Mouse (Mus musculus) kidney, embryonic 14.5 days (tissue): ENCODE measurements around the gene Tac2. TPM values are rescaled to one million over a fixed set of nuclear protein-coding genes. Genes with fewer than 3 reads are reported as not detected.

Source experiments
- ATAC-seq: fragments of 200-750 bp; cut with Nextera tagmentation; 2 replicates; pipeline ENCODE4 v1.8.0; 2017; ENCODE audit warnings: moderate number of reproducible peaks, mild to moderate bottlenecking, moderate TSS enrichment, moderate library complexity; ENCODE audit not compliant: low FRiP score, low TSS enrichment
- H3K27ac ChIP-seq: fragments of 300-500 bp; sonication (generic); 2 replicates; pipeline ENCODE4 v1.5.1; 2014; ENCODE audit warnings: low read depth, mild to moderate bottlenecking, low read length, moderate library complexity, mixed read lengths
- H3K27me3 ChIP-seq: fragments of 300-500 bp; sonication (generic); 2 replicates; pipeline ENCODE4 v1.6.1; 2014; ENCODE audit warnings: mild to moderate bottlenecking, low read length; ENCODE audit not compliant: control insufficient read depth, insufficient read depth
- H3K36me3 ChIP-seq: fragments of 300-500 bp; sonication (generic); 2 replicates; pipeline ENCODE4 v1.6.1; 2014; ENCODE audit warnings: low read length, mixed read lengths; ENCODE audit not compliant: control insufficient read depth, insufficient read depth
- H3K4me1 ChIP-seq: fragments of 300-500 bp; sonication (generic); 2 replicates; pipeline ENCODE4 v1.6.1; 2014; ENCODE audit warnings: low read length, mixed read lengths; ENCODE audit not compliant: control insufficient read depth, insufficient read depth
- H3K4me2 ChIP-seq: fragments of 300-500 bp; sonication (generic); replicated peaks from 2 replicates; pipeline ENCODE4 v1.6.1; 2014; ENCODE audit warnings: low read depth, mild to moderate bottlenecking, low read length
- H3K4me3 ChIP-seq: fragments of 300-500 bp; sonication (generic); 2 replicates; pipeline ENCODE4 v1.5.1; 2014; ENCODE audit warnings: mild to moderate bottlenecking, low read length
- H3K9ac ChIP-seq: fragments of 300-500 bp; sonication (generic); 2 replicates; pipeline ENCODE4 v1.6.1; 2014; ENCODE audit warnings: low read depth, mild to moderate bottlenecking, low read length, moderate library complexity
- H3K9me3 ChIP-seq: fragments of 300-500 bp; sonication (generic); 2 replicates; pipeline ENCODE4 v1.6.1; 2016; ENCODE audit warnings: low read length; ENCODE audit not compliant: control insufficient read depth
- WGBS: fragments of 180-500 bp; shearing (Covaris S2); extraction: QIAGEN DNeasy Blood & Tissue Kit; methylation state at CpG from one replicate; pipeline ENCODE4 v1.1.7; 2014; 5-methylcytosine and 5-hydroxymethylcytosine counted together
- polyA plus RNA-seq: library from polyadenylated mRNA; unstranded; fragments of >200 nt; fragmentation: Nextera tagmentation; extraction: Ambion mirVana; gene quantifications from 2 replicates; pipeline ENCODE4 v1.2.1, GENCODE M21; 2014

Tac2 gene
- polyA plus RNA-seq, 1 experiment from 2014 or later, result 1.6 TPM

GRCm38 (mm10) chr10:127747254-127747653 lies 23.0 kb downstream of the Tac2 start:
- Histone ChIP-seq H3K36me3 (peaks cover 62% of the 10 kb centered on the region), H3K27ac (no peak overlapping the region), H3K9ac (0 out of 2 replicates have a peak overlapping the region, but pooled peaks have one; percentile 12), H3K27me3 (no peaks in the 10 kb centered on the region), H3K4me3 (no peak overlapping the region), H3K4me1 (peaks cover 30% of the 10 kb centered on the region), H3K9me3 (no peaks in the 10 kb centered on the region), H3K4me2 (no peak overlapping the region)
- 91% methylated on average over 8 of the region's 8 CpGs for WGBS
- no peak for ATAC-seq

- Histone ChIP-seq H3K4me2 (peak overlapping the region; percentile 34), H3K9ac (0 out of 2 replicates have a peak overlapping the region, but pooled peaks have one; percentile 28), H3K4me3 (peak overlapping the region; percentile 24; the same call in 1 of the 2 replicates), H3K9me3 (no peaks in the 10 kb centered on the region), H3K27me3 (no peaks in the 10 kb centered on the region), H3K27ac (peak overlapping the region; percentile 67), H3K4me1 (peaks cover 30% of the 10 kb centered on the region), H3K36me3 (peaks cover 45% of the 10 kb centered on the region)
- ATAC-seq, result peak; percentile 57
- 2% methylated on average over 7 of the region's 8 CpGs for WGBS
Measured at GRCm38 (mm10) chr10:127748847-127749612, 24.8 kb downstream of the Tac2 start.

GRCm38 (mm10) chr10:127750136-127750777 lies 26.0 kb downstream of the Tac2 start:
- H3K36me3 ChIP-seq, result peaks cover 32% of the 10 kb centered on the region
- H3K27me3 ChIP-seq, result no peaks in the 10 kb centered on the region
- H3K4me3 ChIP-seq, result peak overlapping the region; percentile 24
- H3K4me1 ChIP-seq, result peaks cover 30% of the 10 kb centered on the region
- no peak for ATAC-seq
- WGBS, result 58% methylated on average over 24 of the region's 24 CpGs
- H3K9me3 ChIP-seq, result no peaks in the 10 kb centered on the region
- H3K27ac ChIP-seq, result peak overlapping the region; percentile 67; the same call in 1 of the 2 replicates
- peak overlapping the region; percentile 34 for H3K4me2 ChIP-seq
- peak overlapping the region; percentile 18; the same call in 1 of the 2 replicates for H3K9ac ChIP-seq

- Histone ChIP-seq H3K4me3 (no peak within 1 kb of the TSS; the same call in 1 of the 2 replicates), H3K4me1 (peaks cover 32% of the 10 kb centered on the region), H3K4me2 (peak within 1 kb of the TSS; percentile 34), H3K36me3 (peaks cover 21% of the 10 kb centered on the region), H3K9ac (no peak within 1 kb of the TSS), H3K27ac (no peak within 1 kb of the TSS), H3K9me3 (no peaks in the 10 kb centered on the region), H3K27me3 (no peaks in the 10 kb centered on the region)
- 0 out of 2 replicates have a peak, but pooled peaks have one; percentile 25 for ATAC-seq
- WGBS, result 37% methylated on average over 8 of the region's 8 CpGs
Measured at GRCm38 (mm10) chr10:127751548-127751947, 27.3 kb downstream of the Tac2 start, which contains the start of gene Gpr182. Gpr182 (minus strand) TSS chr10:127751732.

GRCm38 (mm10) chr10:127754566-127755166 lies 30.4 kb downstream of the Tac2 start:
- H3K4me3 ChIP-seq, result no peak overlapping the region
- ATAC-seq, result no peak
- H3K4me2 ChIP-seq, result no peak overlapping the region
- H3K27me3 ChIP-seq, result no peaks in the 10 kb centered on the region
- peaks cover 3% of the 10 kb centered on the region; the same call in 1 of the 2 replicates for H3K9me3 ChIP-seq
- no peak overlapping the region for H3K27ac ChIP-seq
- H3K36me3 ChIP-seq, result no peaks in the 10 kb centered on the region
- H3K9ac ChIP-seq, result no peak overlapping the region
- H3K4me1 ChIP-seq, result peaks cover 17% of the 10 kb centered on the region; the same call in 1 of the 2 replicates
- 65% methylated on average over 6 of the region's 6 CpGs for whole genome bisulfite sequencing

- 65% methylated on average over 3 of the region's 3 CpGs for WGBS
- ATAC-seq, result no peak
- Histone ChIP-seq H3K4me3 (no peak overlapping the region), H3K36me3 (no peaks in the 10 kb centered on the region), H3K9ac (no peak overlapping the region), H3K4me1 (peaks cover 11% of the 10 kb centered on the region; the same call in 1 of the 2 replicates), H3K9me3 (peaks cover 3% of the 10 kb centered on the region; the same call in 1 of the 2 replicates), H3K27ac (no peak overlapping the region), H3K27me3 (no peaks in the 10 kb centered on the region), H3K4me2 (no peak overlapping the region)
Measured at GRCm38 (mm10) chr10:127755246-127755645, 31.0 kb downstream of the Tac2 start.

- Histone ChIP-seq H3K27me3 (no peaks in the 10 kb centered on the region), H3K9ac (no peak overlapping the region), H3K4me1 (0 out of 2 replicates have a peak, but pooled peaks cover 9% of the 10 kb centered on the region), H3K36me3 (no peaks in the 10 kb centered on the region), H3K4me3 (peak overlapping the region; percentile 6; the same call in 1 of the 2 replicates), H3K4me2 (peak overlapping the region; percentile 30), H3K27ac (0 out of 2 replicates have a peak overlapping the region, but pooled peaks have one; percentile 6), H3K9me3 (peaks cover 3% of the 10 kb centered on the region; the same call in 1 of the 2 replicates)
- ATAC-seq, result no peak
- 48% methylated on average over 18 of the region's 18 CpGs for WGBS
Measured at GRCm38 (mm10) chr10:127755770-127756468, 31.6 kb downstream of the Tac2 start.
